9 mouse cellular contexts compared by ENCODE assay signal in the genomic region with DNA sequence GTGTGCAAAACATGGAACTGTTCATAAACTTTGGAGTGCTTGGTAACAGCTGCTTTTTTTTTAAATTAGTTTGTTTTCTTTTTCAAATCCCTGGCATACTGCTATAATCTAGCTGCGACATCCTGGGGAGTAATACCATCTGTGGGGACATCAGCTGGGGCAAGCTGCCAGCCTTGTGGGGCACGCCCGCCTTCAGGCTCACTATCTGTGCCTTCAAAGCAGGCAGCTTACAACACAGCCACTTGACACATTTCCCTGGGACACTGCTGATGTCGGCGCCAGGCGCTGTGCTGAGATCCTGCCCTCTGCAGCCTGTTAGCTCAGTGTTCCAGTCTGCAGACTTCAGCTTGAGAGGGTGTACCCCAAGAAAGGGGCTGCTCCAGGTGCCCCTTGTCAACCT. TPM values are rescaled to one million over a fixed set of nuclear protein-coding genes. Genes with fewer than 3 reads are reported as not detected.
DNase-seq lines count a peak whose midpoint lies in the region; ATAC-seq lines count a peak whose summit lies in the region.
"Had no signal": no experiment of that assay in that cellular context is flagged by ENCODE, and none has a peak within 500 bp of the region (broad histone marks: within the 10 kb centered on the region; RNA-seq: fewer than 3 reads in every experiment).

No protein-coding gene starts in this region.

- 0 out of 2 replicates have a peak, but pooled peaks cover 8% of the 10 kb centered on the region for H3K36me3 ChIP-seq in heart, embryonic 12.5 days
- no peaks in the 10 kb centered on the region for H3K36me3 ChIP-seq in intestine, embryonic 16.5 days (ENCODE audit: control insufficient read depth, insufficient read depth, low read length)
- H3K36me3 ChIP-seq: limb, embryonic 12.5 days had no signal

- whole genome bisulfite sequencing in heart, embryonic 12.5 days: 8% methylated on average over 6 of the region's 6 CpGs
- 42% methylated on average over 6 of the region's 6 CpGs for WGBS in intestine, embryonic 16.5 days

- H3K9me3 ChIP-seq in heart, embryonic 12.5 days (replicated peaks): no peaks in the 10 kb centered on the region
- no peaks in the 10 kb centered on the region for H3K9me3 ChIP-seq in intestine, embryonic 16.5 days (ENCODE audit: control insufficient read depth, low read length)
- H3K9me3 ChIP-seq: limb, embryonic 12.5 days had no signal

- peak; percentile 51; the same call in 1 of the 2 replicates for ATAC-seq in heart, embryonic 12.5 days (ENCODE audit: insufficient number of reproducible peaks, low FRiP score)
- no peak for ATAC-seq in intestine, embryonic 16.5 days

- H3K9ac ChIP-seq in heart, embryonic 12.5 days: no peak overlapping the region; the same call in 1 of the 2 replicates
- H3K9ac ChIP-seq in intestine, embryonic 16.5 days (ENCODE audit: low read depth, low read length): no peak overlapping the region
- H3K9ac ChIP-seq: limb, embryonic 12.5 days had no signal

- H3K4me1 ChIP-seq in heart, embryonic 12.5 days (replicated peaks): peaks cover 87% of the 10 kb centered on the region
- H3K4me1 ChIP-seq in intestine, embryonic 16.5 days (ENCODE audit: control insufficient read depth, insufficient read depth, low read length): peaks cover 3% of the 10 kb centered on the region; the same call in 1 of the 2 replicates
- H3K4me1 ChIP-seq: limb, embryonic 12.5 days had no signal

- peak; percentile 68 for DNase-seq in urinary bladder, postnatal 14 days (ENCODE audit: low spot score)
- DNase-seq in urinary bladder, postnatal 10 days (ENCODE audit: low spot score): no peak
- DNase-seq in cerebellum, postnatal 36 days: peak; percentile 76 to 78
- peak; percentile 78 for DNase-seq in left cerebral cortex, postnatal 4 days
- DNase-seq in right cerebral cortex, postnatal 25 days: peak; percentile 68
- no peak for DNase-seq in kidney, adult 11 months

- no peaks in the 10 kb centered on the region for H3K27me3 ChIP-seq in heart, embryonic 12.5 days (replicated peaks)
- no peaks in the 10 kb centered on the region for H3K27me3 ChIP-seq in intestine, embryonic 16.5 days (replicated peaks; ENCODE audit: control insufficient read depth, insufficient read depth, low read length)
- H3K27me3 ChIP-seq: limb, embryonic 12.5 days had no signal

- peak overlapping the region; percentile 20; the same call in 1 of the 2 replicates for H3K4me2 ChIP-seq in heart, embryonic 12.5 days
- H3K4me2 ChIP-seq in intestine, embryonic 16.5 days (ENCODE audit: low read depth, low read length): no peak overlapping the region
- H3K4me2 ChIP-seq: limb, embryonic 12.5 days had no signal

- intact Hi-C loops in left cerebral cortex, postnatal 4 days (cut with DNase I): no loop called here

- no peak overlapping the region for H3K4me3 ChIP-seq in heart, embryonic 12.5 days
- H3K4me3 ChIP-seq in intestine, embryonic 16.5 days (ENCODE audit: low read length): no peak overlapping the region
- H3K4me3 ChIP-seq: limb, embryonic 12.5 days had no signal

- H3K27ac ChIP-seq in heart, embryonic 12.5 days (ENCODE audit: poor library complexity, severe bottlenecking): peak overlapping the region; percentile 71
- no peak overlapping the region for H3K27ac ChIP-seq in intestine, embryonic 16.5 days (ENCODE audit: low read length)
- H3K27ac ChIP-seq: limb, embryonic 12.5 days had no signal

RNA-seq across cellular contexts. Expression of a gene that starts 17.0 kb away (rescaled TPM):
- 11.9 and 14.0 TPM in 2 replicates for polyA plus RNA-seq in heart, embryonic 12.5 days (2016; fragmentation: Nextera tagmentation; extraction: Ambion mirVana)
- total RNA-seq in left cerebral cortex, postnatal 4 days (2021): 10 to 100 TPM; 28.6 to 31.1 TPM
- 3.4 and 4.7 TPM in 2 replicates for polyA plus RNA-seq in intestine, embryonic 16.5 days (2015; fragmentation: Nextera tagmentation; extraction: Ambion mirVana)

RNA-seq across cellular contexts. Expression of a gene that starts 34.4 kb away (rescaled TPM):
- polyA plus RNA-seq in heart, embryonic 12.5 days (2016; fragmentation: Nextera tagmentation; extraction: Ambion mirVana): not detected in 2 replicates
- under 1 TPM in 1 of 2 experiments, not detected in 1; 0.20 TPM for total RNA-seq in left cerebral cortex, postnatal 4 days (2021)
- not detected in 2 replicates for polyA plus RNA-seq in intestine, embryonic 16.5 days (2015; fragmentation: Nextera tagmentation; extraction: Ambion mirVana)
- polyA plus RNA-seq: limb, embryonic 12.5 days had no signal

RNA-seq across cellular contexts. Expression of a gene that starts 40.0 kb away (rescaled TPM):
- polyA plus RNA-seq in heart, embryonic 12.5 days (2016; fragmentation: Nextera tagmentation; extraction: Ambion mirVana): 24.0 and 25.4 TPM in 2 replicates
- total RNA-seq in left cerebral cortex, postnatal 4 days (2021): 10 to 100 TPM; 22.8 to 23.4 TPM
- 13.7 and 15.4 TPM in 2 replicates for polyA plus RNA-seq in intestine, embryonic 16.5 days (2015; fragmentation: Nextera tagmentation; extraction: Ambion mirVana)

Comparison
In these comparisons a context has a peak if more than half of its experiments do, and no peak if none do; other contexts are left out.
1. DNase-seq: peak in urinary bladder, postnatal 14 days (single experiment), cerebellum, postnatal 36 days (2 of 2), left cerebral cortex, postnatal 4 days (single experiment) and right cerebral cortex, postnatal 25 days (single experiment); none in urinary bladder, postnatal 10 days (single experiment) and kidney, adult 11 months (single experiment).